Mouse (Mus musculus) kidney, adult 8-10 months (tissue): Measurements from ENCODE around the gene Mgat2.

Source experiments
- DNase-seq, 2 experiments: peaks; one replicate each; pipeline ENCODE4 v3.0.0; 2022

Gene Mgat2

DNA sequence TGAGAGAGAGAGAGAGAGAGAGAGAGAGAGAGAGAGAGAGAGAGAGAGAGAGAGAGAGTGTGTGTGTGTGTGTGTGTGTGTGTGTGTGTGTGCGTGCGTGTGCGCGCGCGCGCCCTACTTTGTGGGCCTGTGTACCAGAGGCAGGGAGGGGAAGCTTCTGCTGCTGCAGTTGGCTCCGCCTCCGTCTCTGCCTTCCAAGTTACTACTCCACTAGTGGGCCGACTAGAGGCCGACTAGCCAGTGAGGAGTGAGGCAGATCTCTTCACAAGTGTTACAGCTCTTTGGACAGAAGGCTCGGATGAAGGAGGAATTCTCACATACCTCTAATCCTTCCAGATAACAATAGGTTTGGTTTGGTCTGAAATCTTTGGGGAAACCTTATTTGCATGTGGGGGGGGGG lies 4.6 kb upstream of the Mgat2 start:
- DNase-seq = peak in 1 of 2 experiments; percentile 16

GRCm38 (mm10) chr12:69181800-69182199 lies 2.2 kb upstream of the Mgat2 start:
- DNase-seq = no peak

GRCm38 (mm10) chr12:69184342-69185295 lies 662 bp downstream of the Mgat2 start:
- peak in 1 of 2 experiments; percentile 46 for DNase-seq

GRCm38 (mm10) chr12:69185371-69185770 lies 1.4 kb downstream of the Mgat2 start:
- no peak for DNase-seq

DNA sequence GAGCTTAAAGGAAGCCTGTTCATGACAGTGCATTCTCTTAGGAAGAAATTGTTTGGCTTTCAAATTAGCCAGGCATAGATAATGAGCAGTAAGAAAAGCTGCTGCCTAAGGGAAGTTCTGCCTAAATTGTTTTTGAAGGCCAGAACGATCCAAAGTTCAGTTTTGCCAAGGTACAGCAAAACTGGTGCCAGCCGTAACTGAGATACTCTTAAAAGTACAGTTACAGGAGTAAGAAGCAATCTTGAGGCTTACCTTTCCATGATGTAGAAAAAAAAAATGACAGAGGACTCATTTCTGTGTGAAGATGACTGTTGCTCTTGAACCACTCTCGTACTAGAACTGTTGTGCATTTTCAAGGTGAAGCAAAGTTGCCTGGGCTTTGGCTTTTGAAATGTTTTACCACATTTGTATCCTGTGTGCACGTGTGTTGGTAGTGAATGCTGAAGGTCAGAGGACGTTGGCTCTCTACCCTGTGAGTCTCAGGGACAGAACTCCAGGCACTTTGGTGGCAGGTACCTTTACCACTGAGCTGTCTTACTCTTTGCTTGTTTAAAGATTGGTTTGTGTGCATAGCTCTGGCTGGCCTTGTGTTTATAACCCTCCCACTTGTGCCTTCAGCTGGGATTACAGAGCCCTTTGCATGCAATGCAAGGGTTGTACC lies 3.0 kb downstream of the Mgat2 start:
- peak; percentile 58 to 64 for DNase-seq

DNA sequence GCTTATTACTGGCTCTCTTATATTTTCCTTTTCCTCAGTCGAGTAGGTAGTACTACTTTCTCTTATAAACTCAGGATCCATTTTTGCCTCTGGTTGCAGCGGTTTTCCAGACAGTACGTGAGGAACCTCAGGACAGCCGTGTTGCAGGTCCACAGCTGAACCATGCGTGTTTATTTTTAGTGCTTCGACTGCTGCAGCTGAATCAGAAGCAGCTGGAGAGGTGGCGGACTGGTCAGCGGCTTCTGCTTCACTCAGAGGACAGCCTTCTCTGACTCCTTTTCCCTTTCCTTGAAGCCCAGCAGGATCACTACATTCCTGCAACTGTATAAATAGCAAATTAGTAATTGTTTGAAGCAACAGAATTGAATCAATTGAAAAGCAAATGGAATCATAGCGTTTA lies 6.1 kb downstream of the Mgat2 start:
- DNase-seq = no peak

DNA sequence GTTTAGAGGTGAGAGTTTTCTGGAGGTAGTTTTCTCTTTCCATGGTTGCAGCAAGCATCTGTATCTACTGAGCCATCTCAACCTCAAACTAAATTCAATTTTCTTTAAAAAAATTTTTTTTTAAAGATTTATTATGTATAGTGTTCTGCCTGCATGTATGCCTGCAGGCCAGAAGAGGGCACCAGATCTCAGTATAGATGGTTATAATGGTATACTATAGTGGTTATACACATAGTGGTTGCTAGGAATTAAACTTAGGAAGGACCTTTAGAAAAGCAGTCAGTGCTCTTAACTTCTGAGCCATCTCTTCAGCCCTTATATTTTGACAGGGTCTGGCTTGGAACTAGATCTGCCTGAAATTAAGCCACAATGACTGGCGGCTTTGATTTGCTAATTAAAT lies 6.6 kb downstream of the Mgat2 start:
- no peak for DNase-seq

- no peak for DNase-seq
Measured at GRCm38 (mm10) chr12:69191396-69191795, 7.4 kb downstream of the Mgat2 start.

DNA sequence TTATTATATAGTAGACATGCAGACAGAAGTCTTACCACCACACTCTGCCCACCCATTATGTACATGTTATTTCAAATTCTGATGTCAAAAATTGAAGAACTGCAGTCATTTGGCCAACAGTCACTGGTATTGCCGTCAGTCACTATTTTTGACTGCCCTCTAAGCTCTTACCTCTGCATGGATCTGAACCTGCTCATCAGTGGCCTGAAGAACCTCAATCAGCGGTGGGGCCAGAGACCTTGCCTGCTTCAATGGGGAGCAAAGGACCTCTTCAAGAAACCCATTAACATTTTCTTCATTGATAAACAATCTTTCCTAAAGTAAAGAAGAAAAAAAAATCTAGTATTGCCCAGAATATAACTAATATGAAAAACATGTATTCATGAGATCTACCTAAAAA lies 8.7 kb downstream of the Mgat2 start:
- no peak for DNase-seq

DNA sequence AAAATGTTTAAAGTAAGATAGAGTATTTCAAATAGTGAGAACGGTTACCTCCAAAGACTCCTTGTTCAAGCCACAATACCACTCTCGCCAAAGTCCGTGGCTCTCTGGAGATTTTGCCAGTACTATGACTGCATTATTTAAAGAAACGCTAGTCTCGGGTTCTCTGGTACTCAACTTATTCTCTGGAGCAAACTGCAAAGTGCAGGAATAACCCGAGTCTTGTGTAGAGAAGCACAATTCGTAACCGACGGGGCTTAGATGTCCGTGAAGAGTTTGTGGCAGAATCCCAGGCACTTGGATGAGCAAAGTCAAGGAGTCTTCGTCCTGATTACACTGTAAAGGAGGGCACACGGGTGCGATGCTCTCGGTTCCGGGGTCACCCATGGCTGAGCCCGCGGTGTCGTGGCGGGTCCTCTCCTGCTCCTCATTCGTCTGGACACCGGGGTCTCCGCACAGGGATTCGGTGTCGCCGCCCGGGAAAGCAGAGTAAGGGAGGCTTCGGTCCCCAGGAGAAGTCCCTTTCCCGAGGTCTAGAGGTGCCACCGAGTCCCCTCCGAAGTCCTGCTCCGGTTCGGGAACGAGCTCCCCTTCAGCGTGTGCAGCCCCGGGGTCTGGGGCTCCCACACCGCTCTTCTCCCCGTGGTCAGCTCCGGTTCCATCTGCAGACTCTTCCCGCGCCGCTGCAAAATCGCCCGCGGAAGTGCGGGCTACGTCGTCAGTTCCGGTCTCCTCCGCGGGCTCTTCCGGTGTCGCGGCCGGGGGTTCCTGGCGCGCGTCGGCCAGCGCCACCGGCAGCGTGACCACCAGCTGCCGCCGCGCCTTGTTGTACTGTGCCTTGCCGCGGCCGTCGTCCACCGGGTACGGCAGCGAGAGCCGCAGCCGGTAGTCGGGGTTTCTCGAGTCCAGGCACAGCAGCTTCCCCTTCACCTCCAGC lies 12.8 kb downstream of the Mgat2 start, which contains the start of gene Gm49383:
Gene Gm49383 (minus strand): TSS at position 661 of the 934 bp plus-strand sequence.
- DNase-seq = peak; percentile 42 to 56

GRCm38 (mm10) chr12:69197378-69198163 lies 13.6 kb downstream of the Mgat2 start:
- peak in 1 of 2 experiments; percentile 35 for DNase-seq

DNA sequence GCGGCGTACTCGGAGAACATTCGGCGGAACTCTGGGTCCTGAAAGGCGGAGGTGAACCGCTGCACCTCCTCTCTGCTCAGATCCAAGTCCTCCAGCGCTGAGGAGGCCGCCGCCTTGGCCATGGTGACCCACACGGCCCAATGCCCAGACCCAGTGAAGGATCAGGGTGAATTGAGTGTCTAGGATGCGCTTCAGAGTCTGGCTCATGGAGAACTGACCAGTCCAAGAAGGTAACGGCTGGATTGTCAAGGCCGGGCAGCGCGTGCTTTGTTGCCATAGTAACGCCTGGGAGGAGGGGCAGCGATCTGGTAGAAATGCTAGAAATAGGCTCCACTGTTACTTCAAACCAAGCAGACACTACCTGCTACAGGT lies 14.2 kb downstream of the Mgat2 start, which contains the start of gene Dnaaf2:
Gene Dnaaf2 (minus strand): TSS at position 266 of the 372 bp plus-strand sequence.
- peak; percentile 77 to 87 for DNase-seq

GRCm38 (mm10) chr12:69198985-69199384 lies 15.0 kb downstream of the Mgat2 start:
- DNase-seq = no peak

DNA sequence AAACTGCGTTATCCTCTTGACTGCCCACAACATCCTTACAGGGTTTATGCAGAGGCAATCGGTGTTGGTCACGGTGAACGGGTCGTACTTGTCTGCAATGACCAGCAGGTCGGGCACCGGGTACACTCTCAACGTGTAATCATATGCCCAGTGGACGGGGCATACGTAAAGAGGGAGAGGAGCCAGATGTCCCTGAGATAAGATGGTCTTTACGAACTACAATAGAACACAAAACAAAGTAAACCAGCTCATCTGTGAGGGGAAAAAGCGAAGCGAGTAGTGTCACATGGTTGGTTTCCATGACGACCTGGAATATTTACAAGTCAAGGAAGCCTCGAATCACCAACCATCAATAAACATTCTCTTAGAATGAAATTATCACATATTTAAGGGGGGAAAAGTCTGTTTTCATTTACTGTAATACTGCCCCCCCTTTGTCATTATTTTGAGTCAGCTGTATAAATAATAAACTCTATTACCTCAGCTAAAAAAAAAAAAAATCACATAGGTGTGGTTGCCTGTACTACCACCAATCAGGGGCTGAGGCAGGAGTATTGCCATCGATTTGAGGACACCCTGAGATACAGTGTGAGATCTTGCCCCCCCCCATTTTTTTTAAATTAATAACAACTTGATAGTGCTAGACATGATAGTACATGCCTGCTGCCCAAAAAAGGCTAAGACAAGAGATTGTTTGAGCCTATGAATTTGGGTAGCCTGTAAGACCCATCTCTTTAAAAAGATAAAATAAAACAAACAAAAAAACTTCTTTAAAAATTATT lies 20.3 kb downstream of the Mgat2 start, which contains the start of gene Gm49384:
Gene Gm49384 (minus strand): TSS at position 216 of the 782 bp plus-strand sequence.
- no peak for DNase-seq

- DNase-seq = no peak
Measured at GRCm38 (mm10) chr12:69207396-69207795, 23.4 kb downstream of the Mgat2 start.

GRCm38 (mm10) chr12:69207926-69208325 lies 24.0 kb downstream of the Mgat2 start:
- DNase-seq = no peak

DNA sequence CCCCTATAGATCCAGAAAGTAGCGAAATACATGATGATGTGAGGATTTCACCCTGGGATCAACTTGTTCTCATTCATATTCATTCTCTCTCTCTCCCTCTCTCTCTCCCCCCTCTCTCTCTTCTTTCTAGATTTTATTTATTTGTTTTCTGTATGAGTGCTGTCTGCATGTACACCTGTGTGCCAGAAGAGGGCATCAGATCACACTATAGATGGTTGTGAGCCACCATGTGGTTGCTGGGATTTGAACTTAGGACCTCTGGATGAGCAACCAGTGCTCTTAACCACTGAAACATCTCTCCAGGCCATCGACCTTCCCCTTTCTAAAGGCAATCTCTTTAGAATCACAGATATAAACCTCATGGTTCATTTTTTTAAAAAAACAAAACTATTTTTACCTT lies 24.6 kb downstream of the Mgat2 start:
- DNase-seq = no peak

DNA sequence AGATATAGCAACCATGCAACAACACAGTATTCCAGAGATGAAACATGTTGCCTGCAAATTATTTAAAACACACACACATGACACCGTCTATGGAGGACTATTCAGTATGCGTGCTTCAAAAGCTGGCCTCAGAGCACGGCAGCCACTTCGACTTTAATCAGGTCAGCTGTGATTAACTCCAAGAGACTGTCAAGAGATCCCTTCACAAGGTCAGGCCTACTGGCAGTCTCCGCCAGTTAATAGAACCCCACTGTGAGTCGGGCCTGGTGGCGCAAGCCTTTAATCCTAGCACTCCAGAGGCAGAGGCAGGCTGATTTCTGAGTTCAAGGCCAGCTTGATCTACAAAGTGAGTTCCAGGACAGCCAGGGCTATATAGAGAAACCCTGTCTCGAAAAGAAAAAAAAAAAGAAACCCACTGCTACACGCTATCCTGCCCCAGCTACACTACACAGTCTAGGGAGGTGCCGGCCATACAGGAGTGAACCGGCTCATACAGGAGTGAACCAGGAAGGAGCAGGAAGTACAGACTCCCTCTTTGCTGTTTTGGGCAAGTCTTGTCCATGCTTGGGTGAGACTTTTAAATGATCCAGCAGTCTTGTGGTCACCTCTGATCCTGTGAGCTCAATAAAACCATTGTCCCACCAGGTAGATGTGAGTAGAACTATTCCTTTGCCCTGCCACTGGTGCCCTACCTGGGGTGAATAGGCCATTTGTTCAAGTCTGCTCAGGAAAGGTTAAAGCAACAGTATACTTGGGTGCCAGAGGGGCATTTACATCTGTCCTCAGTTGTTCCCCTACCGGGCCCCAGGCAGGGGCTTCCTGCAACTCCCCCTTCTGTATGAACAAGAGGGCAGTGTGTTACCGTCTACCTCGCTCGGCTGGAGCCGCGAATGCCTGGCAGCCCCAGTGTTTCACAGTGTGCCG lies 26.4 kb downstream of the Mgat2 start:
- DNase-seq = no peak

GRCm38 (mm10) chr12:69211057-69211456 lies 27.1 kb downstream of the Mgat2 start:
- DNase-seq = no peak
